Mouse (Mus musculus) right cerebral cortex, postnatal 4 days (tissue): ENCODE results near the gene Slf2.

Source experiments
- DNase-seq: peaks from one replicate; pipeline ENCODE4 v3.0.0-alpha.2; 2022

Slf2 gene

DNA sequence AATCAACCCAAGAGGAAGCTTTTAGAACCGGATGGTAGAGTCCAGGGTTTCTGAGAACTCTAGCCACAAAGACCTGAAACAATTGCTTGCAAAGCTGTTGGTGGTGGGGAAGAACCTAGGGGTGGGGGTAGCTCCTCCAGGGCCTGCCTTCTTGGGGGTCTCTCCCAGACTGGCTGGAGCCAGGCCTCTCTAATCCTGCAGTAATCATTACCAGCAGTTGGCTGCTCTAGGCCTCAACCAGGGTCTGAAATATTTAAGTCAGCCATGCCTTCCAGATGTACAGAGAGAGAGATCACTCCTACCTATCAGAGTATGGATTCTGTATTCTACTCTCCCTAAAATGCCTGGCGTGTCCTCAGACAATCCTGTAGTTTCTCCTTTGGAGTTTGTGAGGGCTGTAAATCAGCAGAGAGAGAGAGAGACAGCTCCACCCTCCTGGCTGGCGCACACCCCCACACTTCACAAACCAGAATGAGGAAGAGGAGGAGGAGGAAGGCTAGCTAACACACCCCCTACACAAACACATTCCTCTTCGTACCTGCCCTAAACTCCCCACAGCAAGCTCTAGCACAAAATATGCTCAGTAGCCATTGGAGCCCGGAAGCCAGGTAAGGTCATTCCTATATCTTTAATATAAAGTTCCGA is 82.8 kb downstream of the Slf2 start:
- DNase-seq = no peak

DNA sequence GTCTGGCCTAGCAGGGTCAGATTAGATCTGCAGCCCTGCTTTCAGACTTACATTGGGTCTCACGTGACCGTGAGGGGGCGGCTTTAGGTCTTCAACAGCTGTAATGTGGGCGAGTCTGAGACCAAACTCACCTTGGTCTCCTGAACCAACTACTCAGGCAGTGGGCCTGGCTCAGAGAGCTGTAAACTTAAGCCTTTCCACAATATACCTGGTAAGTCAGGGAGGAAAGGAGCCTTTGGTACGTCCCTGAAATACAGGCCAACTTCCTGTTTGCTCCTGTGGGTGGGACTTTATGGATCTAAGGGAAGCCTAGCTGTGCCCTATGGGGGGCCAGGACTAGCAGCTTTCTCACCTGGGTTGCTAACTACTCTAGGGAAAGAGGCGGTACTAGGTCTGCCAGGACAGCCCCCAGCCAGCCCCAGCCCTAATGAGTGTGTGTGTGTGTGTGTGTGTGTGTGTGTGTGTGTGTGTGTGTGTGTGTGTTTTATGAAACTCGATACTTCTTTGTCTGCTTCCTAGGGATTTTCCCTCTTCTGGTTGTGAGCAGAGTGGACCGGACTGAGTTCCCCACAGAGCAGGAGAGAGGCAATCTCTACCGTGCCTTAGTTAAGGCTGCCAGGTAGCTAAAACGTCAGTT is 83.5 kb downstream of the Slf2 start, which contains the start of gene Lzts2:
Lzts2 (plus strand) TSS at position 80 of the 637 bp plus-strand sequence.
- DNase-seq = no peak

DNA sequence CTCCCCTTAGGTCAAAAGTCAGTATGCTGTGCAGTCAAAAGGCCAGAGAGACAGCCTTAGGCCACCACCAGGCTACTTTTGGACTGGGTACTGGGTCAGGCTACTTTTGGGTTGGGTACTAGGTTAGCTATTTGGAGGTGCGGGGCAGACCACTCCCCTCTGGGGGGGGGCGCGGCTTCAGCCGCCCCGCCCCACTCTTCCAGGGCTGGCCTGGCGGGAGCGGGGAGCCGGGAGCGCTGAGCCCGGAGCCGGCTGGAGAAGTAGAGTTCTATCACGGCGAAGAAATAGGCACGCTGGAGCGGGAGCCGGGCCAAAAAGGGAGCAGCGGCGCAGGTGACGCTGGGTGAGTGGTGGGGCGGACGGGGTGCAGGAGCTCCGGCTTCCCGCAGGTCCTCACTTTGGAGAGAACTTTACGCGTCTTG is 84.0 kb downstream of the Slf2 start:
- peak; percentile 47 for DNase-seq

DNA sequence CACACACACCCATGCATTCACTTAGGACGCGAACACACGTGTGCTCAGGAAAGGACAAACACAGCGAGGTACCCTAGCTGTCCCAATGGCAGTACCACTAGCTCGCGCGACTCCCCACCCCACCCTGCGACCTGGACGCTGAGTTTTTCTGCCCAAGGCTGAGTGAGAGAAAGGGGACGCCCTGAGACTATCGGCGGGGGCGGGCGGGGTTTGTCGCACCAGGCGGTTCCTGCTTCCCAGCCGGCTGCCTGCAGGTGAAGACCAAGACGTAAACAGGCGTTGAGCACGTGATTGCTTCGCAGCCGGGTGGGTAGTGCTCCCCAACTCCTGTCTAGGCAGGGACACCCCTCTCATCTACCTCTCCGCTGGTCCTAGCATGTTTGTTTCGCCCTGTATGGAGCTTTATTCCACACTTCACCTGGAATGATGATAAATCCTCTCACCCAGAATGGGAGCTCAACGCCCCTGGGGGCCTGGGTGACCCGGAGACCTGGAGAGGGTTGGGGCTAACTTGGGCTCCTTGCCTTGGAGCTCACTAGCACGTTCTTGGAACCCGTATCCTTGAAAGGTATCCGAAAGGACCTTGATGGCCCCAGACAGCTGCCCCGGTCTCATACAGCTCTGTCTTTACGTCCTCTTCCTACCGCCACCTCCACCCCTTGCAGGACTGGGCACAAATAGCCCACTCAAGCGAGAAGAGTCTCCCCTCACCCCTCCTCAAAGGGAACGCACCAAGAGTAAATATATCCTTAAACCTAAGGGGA is 84.7 kb downstream of the Slf2 start:
- no peak for DNase-seq

DNA sequence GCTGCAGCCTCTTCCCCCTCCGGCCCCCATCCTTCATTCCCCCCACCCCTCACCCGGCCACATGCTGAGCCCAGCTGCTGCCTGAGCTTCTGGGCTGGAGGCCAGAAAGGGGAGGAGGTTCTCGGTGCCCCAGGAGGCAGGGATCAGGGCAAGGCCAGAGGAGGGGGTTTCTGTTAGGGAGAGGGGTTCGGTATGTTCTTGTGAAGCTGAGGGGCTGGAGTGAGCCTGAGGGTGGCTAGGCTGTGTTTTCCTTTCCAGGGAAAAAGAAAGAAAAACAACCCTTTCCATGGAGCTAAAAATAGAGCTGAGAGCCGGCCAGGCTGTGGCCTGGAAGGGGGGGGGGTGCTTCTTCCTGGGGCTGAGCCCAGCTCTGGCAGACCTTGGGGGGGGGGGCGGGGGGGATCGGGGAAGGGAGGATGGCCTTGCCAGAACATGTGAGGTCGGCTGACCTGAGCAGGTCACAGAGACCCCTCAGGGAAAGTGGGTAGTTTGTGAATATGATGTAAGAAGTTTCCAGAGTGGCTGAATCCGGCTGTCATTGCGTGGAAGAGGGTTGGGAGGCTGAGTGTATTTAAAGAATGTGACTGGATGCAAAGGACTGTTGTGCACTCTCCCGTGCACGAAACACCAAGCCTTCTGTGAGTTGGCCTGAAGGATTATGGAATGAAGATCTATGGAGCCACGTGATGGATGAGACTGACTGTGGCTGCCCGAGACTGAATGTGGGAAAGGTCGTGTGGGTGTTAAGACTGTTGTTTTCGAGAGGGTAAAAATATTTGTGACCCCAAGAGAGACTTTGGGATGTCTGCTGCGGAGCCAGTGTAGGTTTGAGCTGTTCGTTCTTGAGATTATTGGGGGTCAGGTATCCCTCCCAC is 85.6 kb downstream of the Slf2 start:
- DNase-seq = peak; percentile 60

DNA sequence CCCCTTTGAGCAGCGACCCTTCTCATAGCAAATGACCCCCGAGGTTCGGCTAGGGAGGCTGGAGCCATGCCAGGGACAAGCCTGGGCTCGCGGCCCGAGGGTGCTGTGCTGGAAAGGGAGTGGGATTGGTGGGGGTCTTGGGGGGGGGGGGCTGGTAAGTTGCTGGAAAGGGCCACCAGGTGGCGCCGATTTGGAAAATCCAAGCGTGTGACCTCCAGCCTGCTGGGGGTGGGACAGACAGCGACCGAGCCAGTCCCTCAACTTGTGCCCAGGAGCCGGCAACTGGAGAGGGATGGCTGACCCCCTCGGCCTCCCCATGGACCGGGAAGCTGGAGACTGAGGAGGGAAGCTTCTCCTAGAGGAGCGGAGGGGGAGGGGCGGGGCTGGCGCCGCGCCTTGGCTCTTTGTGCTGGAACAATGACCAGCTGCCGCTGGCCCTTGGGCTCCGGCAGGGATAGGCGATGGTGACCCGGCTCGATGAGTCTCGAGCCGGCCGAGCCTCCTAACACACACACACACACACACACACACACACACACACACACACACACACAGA is 86.3 kb downstream of the Slf2 start:
- peak; percentile 83 for DNase-seq

DNA sequence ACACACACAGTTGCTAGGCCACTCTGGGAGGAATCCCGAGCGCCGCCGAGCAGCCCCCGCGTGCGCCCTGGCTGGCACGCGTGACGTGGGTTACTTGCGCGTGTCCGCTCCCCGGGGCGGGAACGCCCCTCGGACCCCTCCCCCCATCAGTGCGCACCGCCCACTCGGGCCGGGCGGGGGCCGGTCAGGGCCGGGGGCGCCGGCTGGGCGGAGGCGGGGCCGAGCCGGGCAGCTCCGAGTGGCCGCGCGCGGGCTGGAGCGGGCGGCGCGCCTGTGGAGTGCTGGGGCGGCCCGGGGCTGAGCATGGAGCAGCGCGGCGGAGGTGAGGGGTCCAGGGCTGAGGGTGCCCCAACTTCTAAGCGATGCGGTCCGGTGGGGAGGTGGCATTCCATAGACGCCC is 87.0 kb downstream of the Slf2 start:
- peak; percentile 79 for DNase-seq

DNA sequence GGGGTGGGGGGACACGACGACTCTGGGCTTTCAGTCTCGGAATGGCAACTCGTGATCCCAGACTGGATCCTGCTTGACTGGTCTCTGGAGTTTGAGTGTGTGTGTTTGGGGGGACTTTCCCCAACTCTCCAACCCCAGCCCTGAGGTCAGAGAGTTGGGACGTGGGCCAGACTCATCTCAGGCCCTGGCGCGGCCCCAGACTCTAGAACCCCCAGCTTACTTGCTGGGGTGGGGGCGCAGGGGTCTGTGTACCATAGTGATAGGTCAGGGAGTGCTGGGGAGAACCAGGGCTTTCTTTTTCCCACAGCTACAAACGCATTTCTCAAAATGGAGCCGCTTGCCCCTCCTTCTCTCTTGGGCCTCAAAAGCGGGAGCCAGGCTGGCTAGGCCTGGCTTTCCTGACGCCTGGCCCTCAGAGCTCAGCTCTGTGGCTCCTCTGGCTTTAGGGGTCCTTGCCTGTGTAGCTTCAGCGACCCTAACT is 87.4 kb downstream of the Slf2 start:
- peak; percentile 42 for DNase-seq

DNA sequence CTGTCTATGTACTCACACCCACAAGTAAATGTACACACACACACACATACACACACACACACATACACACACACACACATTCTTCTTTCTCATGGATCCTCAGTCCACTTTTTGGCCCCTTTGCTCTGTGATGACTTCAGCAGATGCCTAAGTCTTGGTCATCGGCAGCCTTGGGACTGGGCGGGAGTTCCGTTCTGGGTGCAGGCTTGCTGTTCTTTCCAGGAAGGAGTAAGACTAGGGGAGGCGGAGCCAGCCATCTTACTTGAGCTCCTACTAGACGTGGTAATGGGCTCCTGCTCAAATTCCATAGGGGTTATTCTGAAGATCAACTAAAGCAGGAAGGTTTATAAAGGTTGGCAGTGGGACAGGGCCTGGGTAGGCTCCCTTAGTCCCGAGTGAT is 89.4 kb downstream of the Slf2 start:
- DNase-seq = no peak

DNA sequence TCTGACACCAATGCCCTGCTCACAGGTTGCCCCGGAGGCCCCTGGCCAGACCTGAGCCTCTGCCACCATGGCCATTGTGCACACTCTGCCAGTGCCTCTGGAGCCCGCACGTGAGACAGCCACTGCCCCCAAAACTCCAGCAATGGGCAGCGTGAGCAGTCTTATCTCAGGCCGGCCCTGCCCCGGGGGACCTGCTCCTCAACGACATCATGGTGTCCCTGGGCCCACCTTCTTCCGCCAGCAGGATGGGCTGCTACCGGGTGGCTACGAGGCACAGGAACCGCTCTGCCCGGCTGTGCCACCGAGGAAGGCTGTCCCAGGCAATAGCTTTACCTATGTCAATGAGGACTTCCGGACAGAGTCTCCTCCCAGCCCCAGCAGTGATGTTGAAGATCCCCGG is 90.4 kb downstream of the Slf2 start:
- DNase-seq = no peak

DNA sequence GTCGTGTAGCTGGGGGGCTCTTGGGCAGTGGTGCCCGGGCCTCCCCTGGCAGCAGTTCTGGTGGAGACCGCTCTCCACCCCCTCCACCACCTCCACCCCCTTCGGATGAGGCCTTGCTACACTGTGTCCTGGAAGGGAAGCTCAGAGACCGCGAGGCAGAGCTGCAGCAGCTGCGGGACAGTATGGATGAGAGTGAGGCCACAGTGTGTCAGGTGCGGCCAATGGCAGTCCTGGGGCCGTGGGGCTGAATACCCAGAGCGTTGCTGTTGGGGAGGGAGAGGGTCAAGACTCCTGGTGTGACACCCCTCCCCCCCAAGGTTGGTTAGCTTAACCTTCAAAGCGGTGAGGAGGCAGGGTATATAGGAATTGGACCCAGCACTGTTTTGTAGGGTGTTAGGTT is 93.0 kb downstream of the Slf2 start:
- no peak for DNase-seq

DNA sequence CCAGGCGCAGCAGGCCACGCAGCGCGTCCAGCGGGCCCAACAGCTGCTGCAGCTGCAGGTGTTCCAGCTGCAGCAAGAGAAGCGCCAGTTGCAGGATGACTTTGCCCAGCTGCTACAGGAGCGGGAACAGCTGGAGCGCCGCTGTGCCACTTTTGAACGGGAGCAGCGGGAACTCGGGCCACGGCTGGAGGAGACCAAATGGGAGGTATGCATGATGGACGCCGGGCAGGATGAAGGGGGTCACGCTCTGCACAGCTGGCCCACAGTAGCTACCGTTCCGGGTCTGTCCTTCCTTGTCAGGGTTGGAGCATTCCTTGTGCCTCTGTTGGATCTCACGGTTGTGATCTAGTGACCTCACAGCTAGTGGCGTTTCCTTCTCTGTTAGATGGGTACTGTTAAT is 93.8 kb downstream of the Slf2 start:
- no peak for DNase-seq

DNA sequence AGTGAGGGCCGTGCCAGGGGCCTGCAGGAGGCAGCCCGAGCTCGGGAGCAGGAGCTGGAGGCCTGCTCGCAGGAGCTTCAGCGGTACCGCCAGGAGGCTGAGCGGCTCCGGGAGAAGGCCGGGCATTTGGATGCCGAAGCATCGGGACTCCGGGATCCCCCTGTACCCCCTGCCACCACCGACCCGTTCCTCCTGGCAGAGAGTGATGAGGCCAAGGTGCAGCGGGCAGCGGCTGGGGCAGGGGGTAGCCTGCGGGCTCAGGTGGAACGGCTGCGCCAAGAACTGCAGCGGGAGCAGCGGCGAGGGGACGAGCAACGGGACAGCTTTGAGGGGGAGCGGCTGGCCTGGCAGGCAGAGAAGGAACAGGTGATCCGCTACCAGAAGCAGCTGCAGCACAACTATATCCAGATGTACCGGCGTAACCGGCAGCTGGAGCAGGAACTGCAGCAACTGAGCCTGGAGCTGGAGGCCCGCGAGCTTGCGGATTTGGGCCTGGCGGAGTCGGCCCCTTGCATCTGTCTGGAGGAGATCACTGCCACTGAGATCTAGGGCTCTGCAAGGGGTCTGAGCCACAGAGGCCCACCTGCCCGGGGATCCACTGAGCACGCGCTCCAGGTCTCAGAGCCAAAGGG is 95.1 kb downstream of the Slf2 start:
- no peak for DNase-seq

DNA sequence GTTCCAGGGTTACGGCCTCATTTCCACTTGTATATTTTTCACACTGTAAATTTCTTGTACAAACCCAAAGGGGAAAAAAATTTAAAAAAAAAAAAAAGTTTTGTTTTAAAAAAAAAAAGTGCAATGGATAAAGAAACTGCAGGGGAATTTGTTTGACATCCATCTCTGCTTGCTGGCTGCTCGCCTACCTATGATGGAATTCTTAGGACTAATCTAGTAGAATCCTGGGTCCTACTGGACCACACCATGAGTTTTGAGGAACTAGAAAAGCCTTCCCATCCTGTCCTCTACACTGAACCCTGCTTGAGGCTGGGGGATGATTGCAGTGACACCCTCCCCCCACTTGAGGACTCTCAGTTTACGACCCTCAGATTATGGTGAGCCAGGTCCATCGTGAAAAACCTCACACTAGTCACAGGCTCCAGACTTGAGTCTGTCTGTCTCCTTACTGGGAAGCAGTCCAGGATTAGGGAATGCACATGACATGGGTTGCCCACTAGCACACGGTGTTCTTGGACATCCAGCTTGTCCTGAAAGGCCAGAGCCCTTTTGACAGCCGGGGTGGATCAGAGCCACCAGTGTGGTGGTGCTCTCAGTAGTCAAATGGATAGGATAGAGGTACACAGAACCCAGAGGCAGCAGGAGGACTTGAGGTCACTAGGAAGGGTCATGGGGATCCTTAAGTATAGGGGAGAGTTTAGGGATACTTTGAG is 96.2 kb downstream of the Slf2 start:
- no peak for DNase-seq

DNA sequence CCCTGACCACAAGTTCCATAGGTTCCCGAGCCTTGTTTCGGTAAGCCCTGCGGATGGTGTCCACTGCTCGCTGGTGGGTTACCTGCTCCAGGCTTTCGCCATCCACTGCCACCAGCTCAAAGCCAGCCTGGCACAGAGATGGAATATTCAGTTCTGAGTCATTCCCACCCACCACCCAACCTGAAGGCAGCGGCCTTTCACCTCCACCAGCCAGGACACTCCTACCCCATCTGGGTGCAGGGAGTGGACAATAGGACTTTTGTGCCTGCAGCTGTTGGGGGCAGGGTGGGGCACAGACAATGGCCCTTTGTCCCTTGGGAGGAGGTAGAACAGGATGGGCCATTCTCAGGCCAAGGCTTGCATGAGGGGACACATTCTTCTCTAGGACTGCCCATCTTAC is 96.9 kb downstream of the Slf2 start:
- no peak for DNase-seq

DNA sequence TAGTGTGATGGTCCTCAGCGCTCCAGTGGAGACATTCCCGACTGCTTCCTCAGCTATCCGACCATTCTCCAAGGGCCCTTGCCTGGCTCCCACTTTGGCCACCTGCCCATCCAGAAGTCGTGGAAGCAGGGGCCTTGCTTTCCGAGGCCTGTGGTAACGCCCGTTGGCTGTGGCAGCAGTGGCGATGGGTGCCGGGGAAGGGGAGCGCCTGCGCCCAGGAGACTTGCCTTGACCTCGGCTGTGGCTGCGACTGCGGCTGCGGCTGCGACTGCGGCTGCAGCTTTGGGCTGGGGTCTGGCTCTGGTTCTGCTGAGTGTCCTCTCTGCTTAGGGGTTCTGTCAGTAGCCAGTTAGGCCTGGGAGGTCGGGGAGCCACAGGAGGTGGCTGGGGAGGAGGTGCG is 97.8 kb downstream of the Slf2 start:
- DNase-seq = no peak

DNA sequence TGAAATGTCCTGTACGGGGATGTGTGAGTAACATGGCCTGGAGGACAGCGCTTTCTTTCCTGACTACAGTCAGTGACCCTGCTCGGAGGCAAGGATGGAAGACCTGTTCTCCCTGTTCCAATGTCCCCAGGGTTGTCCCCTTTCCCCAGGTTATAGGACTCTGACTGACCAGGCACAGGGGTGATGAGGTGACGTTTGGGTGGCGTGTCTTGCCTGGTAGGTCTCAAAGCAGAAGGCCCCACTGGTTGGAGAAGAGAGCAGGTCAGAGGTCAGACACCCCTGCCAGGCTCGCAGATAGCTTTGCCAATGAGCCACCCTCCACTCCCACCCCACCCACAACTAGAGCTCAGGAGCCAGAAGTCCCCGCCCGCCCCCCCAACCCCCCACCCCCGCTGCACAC is 98.6 kb downstream of the Slf2 start:
- DNase-seq = no peak

DNA sequence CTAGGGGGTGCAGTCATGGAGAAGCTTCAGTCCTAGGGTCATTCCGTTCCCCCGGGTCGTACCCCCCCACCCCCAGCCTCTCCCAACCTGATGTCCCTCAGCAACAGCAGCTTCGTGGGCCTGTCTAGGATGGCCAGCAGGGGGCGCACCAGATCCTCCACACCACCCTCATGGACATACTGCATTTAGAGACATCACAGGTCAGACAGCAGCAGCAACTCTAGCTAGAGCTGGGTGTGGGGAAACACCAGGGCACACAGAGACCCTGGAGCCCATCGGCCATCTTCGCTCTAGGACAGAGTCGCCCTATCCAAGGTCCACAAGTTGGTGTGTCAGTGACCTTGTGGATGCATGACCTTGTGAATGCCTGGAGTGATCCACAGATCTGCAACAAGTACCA is 99.2 kb downstream of the Slf2 start:
- DNase-seq = peak; percentile 68

DNA sequence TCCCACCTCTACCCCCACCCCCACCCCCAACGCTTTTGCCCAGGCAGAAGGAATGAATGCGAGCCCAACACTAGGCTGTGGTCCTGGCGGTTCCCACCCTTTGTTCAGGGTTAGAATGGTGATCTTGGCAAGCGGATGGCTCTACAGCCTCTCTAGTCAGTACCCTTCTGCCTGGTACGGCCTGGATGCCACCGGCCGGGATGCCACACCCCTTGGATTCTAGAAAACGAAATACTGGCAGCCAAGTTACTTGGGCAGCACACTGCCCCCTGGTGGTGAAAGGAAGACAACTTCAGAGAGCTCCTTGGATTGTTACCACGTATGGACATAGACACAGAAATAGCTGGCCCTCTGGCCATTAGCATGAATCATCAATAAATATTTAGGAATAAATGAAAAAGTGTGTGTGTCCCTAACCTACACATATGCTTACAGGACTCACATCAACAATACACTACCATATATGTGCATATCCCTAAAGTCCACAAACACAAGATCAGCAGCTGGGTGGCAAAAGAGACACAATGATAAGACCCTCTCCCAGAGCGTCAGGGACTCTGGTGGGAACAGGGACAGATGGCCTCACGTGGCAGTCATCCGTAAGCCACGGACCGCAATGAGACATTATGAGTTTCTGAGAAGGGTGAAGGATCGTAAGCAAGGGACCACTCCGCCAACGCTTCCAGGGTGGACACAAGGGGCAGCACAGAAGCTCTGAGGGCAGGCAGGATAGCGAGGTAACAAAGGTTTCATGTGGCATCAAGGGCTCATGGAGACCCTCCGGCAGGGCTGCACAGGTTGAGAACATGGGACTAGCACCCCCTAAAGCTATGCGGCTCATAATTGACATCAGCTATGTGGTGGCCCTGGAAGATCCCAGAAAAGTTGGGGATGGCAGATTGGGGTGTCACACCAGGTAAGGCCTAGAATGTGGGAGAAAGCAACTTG is 100.1 kb downstream of the Slf2 start:
- peak; percentile 81 for DNase-seq

DNA sequence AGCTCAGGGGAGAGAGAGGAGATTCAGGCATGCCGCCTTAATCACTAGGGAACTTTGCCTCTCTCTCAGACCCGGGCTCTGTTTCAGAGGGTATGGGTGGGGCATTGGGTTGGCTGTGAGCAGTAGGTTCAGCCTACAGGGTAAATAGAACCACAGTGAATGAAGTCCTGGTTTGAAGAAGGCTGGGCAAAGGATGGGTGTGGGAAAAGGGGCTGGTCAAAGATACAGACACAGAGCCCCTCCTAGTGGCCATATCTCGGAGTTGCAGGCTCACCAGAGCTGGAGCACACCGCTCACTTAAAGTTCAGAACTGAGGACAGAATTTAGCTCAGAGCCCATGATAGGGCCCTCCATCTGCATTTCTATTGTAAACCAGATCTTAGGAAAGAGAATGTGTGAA is 100.8 kb downstream of the Slf2 start:
- DNase-seq = peak; percentile 69
